Mouse (Mus musculus) hindbrain, embryonic 16.5 days (tissue): ENCODE results near the gene Htr6. TPM values are rescaled to one million over a fixed set of nuclear protein-coding genes. Genes with fewer than 3 reads are reported as not detected.

Source experiments
- ATAC-seq: fragments of 200-750 bp; cut with Nextera tagmentation; 2 replicates; pipeline ENCODE4 v1.8.0; 2017; ENCODE audit warnings: moderate TSS enrichment, moderate library complexity
- H3K27ac ChIP-seq: fragments of 300-500 bp; sonication (generic); 2 replicates; pipeline ENCODE4 v1.5.1; 2014; ENCODE audit warnings: low read depth, mild to moderate bottlenecking, control low read depth, low read length, moderate library complexity
- H3K27me3 ChIP-seq: fragments of 300-500 bp; sonication (generic); replicated peaks from 2 replicates; pipeline ENCODE4 v1.6.1; 2014; ENCODE audit warnings: low read length; ENCODE audit not compliant: control insufficient read depth, insufficient read depth
- H3K36me3 ChIP-seq: fragments of 300-500 bp; sonication (generic); 2 replicates; pipeline ENCODE4 v1.6.1; 2014; ENCODE audit warnings: mild to moderate bottlenecking, low read length, moderate library complexity, mixed read lengths; ENCODE audit not compliant: control insufficient read depth, insufficient read depth
- H3K4me1 ChIP-seq: fragments of 300-500 bp; sonication (generic); 2 replicates; pipeline ENCODE4 v1.6.1; 2014; ENCODE audit warnings: low read depth, low read length; ENCODE audit not compliant: control insufficient read depth, insufficient read depth
- H3K4me2 ChIP-seq: fragments of 300-500 bp; sonication (generic); 2 replicates; pipeline ENCODE4 v1.6.1; 2014; ENCODE audit warnings: mild to moderate bottlenecking, low read length, control low read depth, moderate library complexity
- H3K4me3 ChIP-seq: fragments of 300-500 bp; sonication (generic); 2 replicates; pipeline ENCODE4 v1.5.1; 2014; ENCODE audit warnings: mild to moderate bottlenecking, low read length, control low read depth, moderate library complexity
- H3K9ac ChIP-seq: fragments of 300-500 bp; sonication (generic); 2 replicates; pipeline ENCODE4 v1.6.1; 2014; ENCODE audit warnings: low read depth, mild to moderate bottlenecking, control low read depth, low read length, moderate library complexity
- H3K9me3 ChIP-seq: fragments of 300-500 bp; sonication (generic); 2 replicates; pipeline ENCODE4 v1.6.1; 2014; ENCODE audit warnings: mild to moderate bottlenecking, low read length, moderate library complexity; ENCODE audit not compliant: control insufficient read depth
- WGBS: fragments of 180-500 bp; shearing (Covaris S2); extraction: QIAGEN DNeasy Blood & Tissue Kit; methylation state at CpG from one replicate; pipeline ENCODE4 v1.1.7; 2014; 5-methylcytosine and 5-hydroxymethylcytosine counted together
- polyA plus RNA-seq: library from polyadenylated mRNA; unstranded; fragments of >200 nt; fragmentation: Nextera tagmentation; extraction: Ambion mirVana; gene quantifications from 2 replicates; pipeline ENCODE4 v1.2.1, GENCODE M21; 2015

Htr6 gene
- polyA plus RNA-seq, 1 experiment from 2014 or later = 0.66 TPM

DNA sequence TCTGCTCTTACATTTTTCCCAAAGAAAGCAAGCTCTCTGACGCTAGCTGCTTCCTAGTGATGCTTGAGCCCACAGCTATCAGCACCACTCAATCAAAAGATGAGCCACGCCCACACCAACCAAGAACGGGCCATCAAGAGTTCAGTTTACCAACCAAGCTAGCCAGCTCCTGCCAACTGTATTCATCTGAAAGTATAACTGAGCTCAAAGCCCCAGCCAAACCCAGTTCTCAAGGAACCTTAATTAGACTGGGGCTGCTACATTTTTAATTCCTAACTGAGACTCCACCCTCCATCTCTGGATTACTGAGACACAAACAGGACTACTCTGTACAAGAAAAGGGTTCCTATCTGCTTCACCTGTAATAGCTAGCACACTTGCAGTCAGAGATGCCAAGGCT lies 35.5 kb upstream of the Htr6 start:
- H3K4me1 ChIP-seq = no peaks in the 10 kb centered on the region; the same call in 1 of the 2 replicates
- no peak for ATAC-seq
- H3K27ac ChIP-seq = no peak overlapping the region
- no peak overlapping the region for H3K9ac ChIP-seq
- no peaks in the 10 kb centered on the region for H3K36me3 ChIP-seq
- no peak overlapping the region for H3K4me2 ChIP-seq
- 76% methylated on average over 3 of the region's 3 CpGs for WGBS
- H3K9me3 ChIP-seq = no peaks in the 10 kb centered on the region
- no peaks in the 10 kb centered on the region for H3K27me3 ChIP-seq
- H3K4me3 ChIP-seq = no peak overlapping the region

DNA sequence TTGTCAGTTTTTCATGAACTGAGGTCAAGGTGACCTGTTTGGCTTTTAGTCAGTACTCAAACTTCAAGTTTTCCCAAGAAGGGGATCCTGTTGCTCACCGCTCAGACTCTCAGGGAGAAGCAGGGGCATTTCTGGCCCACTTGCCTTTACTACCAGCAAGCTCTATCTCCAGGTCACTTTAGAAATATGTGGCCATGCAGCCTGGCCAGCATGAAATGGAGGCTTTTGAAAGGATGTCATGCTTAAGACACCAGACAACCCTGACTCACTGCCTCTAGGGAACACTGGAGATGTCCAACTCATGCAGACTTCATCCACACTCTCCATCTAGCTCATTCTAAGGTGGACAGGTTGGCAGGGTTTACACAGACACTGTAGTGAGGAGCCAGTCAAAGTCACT lies 30.1 kb upstream of the Htr6 start:
- WGBS = 95% methylated on average over 1 of the region's 1 CpGs
- H3K4me3 ChIP-seq = no peak overlapping the region

DNA sequence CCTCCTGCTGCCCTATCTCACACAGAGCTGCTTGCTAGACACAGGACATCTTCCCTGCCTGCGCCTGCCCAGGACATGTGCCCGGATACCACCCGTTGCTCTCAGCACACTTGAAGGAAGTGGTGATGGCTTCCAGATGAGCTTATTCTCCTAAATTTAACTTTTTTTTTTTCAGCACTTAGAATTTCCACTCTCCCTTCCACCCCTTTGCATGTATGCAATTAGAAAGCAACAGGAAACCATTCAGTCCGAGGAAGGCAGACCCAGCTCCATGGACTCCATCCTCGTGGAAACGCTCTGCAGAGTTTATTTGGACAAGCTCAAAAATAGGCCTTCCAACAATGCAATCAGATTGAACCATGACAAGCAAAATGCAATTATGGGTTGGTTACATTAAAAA lies 26.2 kb upstream of the Htr6 start:
- no peak for ATAC-seq
- no peaks in the 10 kb centered on the region for H3K4me1 ChIP-seq
- no peak overlapping the region for H3K4me2 ChIP-seq
- H3K27ac ChIP-seq = no peak overlapping the region
- WGBS = 77% methylated on average over 6 of the region's 6 CpGs
- no peaks in the 10 kb centered on the region for H3K27me3 ChIP-seq
- no peaks in the 10 kb centered on the region for H3K9me3 ChIP-seq
- H3K4me3 ChIP-seq = no peak overlapping the region
- peaks cover 13% of the 10 kb centered on the region for H3K36me3 ChIP-seq
- H3K9ac ChIP-seq = no peak overlapping the region

More for the DNA sequence above, 30.1 kb upstream of the Htr6 start:
- Histone ChIP-seq H3K36me3 (peaks cover 13% of the 10 kb centered on the region), H3K4me1 (no peaks in the 10 kb centered on the region), H3K9ac (no peak overlapping the region), H3K27me3 (no peaks in the 10 kb centered on the region), H3K27ac (no peak overlapping the region), H3K4me2 (no peak overlapping the region), H3K9me3 (no peaks in the 10 kb centered on the region)
- no peak for ATAC-seq

DNA sequence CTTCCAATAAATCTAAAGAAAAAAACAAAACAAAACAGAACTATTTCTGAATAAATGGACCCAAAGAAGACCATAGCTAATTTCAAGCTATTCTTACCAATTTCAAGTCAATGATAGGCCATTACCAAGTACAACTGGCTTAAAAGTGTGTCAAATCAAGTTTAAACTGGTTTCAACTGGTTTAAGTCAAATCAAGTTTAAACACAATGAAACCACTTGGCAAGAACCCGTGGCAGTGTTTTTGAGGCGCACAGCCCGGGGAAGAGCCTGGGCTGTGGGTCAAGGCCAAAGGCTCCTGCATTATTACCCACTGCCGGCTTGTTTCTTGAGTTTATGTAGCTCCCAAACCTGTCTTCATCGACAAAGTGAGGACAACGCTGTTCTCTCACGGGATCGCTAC lies 25.0 kb upstream of the Htr6 start:
- no peak overlapping the region for H3K27ac ChIP-seq
- no peak overlapping the region for H3K4me3 ChIP-seq
- H3K9ac ChIP-seq = no peak overlapping the region
- no peak for ATAC-seq
- no peaks in the 10 kb centered on the region for H3K27me3 ChIP-seq
- no peaks in the 10 kb centered on the region for H3K9me3 ChIP-seq
- H3K4me1 ChIP-seq = no peaks in the 10 kb centered on the region
- H3K36me3 ChIP-seq = peaks cover 13% of the 10 kb centered on the region
- no peak overlapping the region for H3K4me2 ChIP-seq
- WGBS = 79% methylated on average over 8 of the region's 8 CpGs

DNA sequence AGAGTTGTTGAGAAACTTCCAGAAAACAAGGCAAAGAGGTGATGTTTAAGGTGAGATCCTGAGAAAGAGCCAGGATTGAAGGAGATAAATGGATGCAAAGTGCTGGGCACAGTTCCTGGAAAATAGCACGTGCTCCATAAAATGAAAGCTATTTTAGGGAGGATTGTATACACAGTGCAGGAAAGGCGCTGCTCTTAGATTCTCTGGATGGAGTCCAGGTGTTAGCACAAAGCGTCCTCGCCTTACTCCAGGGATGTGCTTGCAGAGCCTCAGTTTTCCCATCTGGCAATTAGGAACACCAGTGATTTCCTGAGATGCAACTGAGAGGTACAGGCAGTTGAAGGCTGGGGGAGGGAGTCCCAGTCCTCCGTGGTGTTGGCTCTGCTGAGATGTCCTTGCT lies 20.8 kb upstream of the Htr6 start:
- Histone ChIP-seq H3K4me1 (peaks cover 17% of the 10 kb centered on the region), H3K36me3 (0 out of 2 replicates have a peak, but pooled peaks cover under 1% of the 10 kb centered on the region), H3K27me3 (peaks cover 19% of the 10 kb centered on the region), H3K27ac (no peak overlapping the region), H3K9me3 (no peaks in the 10 kb centered on the region), H3K4me2 (no peak overlapping the region), H3K4me3 (no peak overlapping the region), H3K9ac (no peak overlapping the region)
- WGBS = 70% methylated on average over 5 of the region's 5 CpGs
- no peak for ATAC-seq

DNA sequence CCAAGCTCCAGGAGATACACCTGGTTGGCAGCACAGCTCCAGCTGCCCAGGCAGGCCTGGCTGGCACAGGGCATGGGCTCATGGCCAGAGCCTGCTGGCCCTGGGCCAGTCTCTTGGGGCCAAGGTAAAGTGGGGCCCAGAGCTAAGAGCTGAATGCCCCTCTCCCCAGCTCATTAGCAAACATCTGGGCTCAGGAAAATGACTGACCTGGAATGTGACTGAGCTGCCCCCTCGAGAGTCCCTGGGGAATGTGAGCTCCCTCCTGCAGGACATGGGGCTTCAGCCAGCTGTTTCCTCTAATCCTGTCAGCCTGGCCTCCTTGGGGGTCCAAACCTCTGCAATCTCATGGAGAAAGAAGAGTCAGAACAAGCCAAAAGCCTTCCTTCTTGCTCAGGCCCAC lies 20.0 kb upstream of the Htr6 start:
- Histone ChIP-seq H3K4me3 (no peak overlapping the region), H3K9ac (no peak overlapping the region), H3K4me1 (peaks cover 17% of the 10 kb centered on the region), H3K36me3 (no peaks in the 10 kb centered on the region), H3K27ac (no peak overlapping the region), H3K4me2 (no peak overlapping the region), H3K27me3 (peaks cover 19% of the 10 kb centered on the region), H3K9me3 (no peaks in the 10 kb centered on the region)
- WGBS = 14% methylated on average over 1 of the region's 1 CpGs
- no peak for ATAC-seq

DNA sequence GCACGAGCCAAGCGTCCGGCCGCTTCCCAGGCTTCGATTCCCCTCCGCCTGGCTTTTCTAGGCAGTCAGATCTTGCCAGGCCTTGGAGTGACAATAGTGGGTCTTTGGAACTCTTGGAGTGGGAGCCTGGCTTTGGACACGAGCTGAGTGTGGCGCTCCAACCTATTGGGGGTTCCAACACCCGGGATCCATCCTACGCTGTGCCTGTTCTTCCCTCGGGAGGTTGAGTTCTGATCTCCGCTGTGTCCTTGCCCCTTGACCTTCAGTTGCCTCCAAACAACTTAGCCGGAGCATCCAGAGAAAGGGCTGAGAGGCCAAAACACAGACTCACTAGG lies 17.8 kb upstream of the Htr6 start:
- peaks cover 17% of the 10 kb centered on the region for H3K4me1 ChIP-seq
- no peak for ATAC-seq
- no peaks in the 10 kb centered on the region for H3K36me3 ChIP-seq
- WGBS = 24% methylated on average over 13 of the region's 13 CpGs
- no peak overlapping the region for H3K27ac ChIP-seq
- H3K4me3 ChIP-seq = peak overlapping the region; percentile 60
- H3K9ac ChIP-seq = peak overlapping the region; percentile 74
- no peaks in the 10 kb centered on the region for H3K9me3 ChIP-seq
- peaks cover 19% of the 10 kb centered on the region for H3K27me3 ChIP-seq
- H3K4me2 ChIP-seq = peak overlapping the region; percentile 96

DNA sequence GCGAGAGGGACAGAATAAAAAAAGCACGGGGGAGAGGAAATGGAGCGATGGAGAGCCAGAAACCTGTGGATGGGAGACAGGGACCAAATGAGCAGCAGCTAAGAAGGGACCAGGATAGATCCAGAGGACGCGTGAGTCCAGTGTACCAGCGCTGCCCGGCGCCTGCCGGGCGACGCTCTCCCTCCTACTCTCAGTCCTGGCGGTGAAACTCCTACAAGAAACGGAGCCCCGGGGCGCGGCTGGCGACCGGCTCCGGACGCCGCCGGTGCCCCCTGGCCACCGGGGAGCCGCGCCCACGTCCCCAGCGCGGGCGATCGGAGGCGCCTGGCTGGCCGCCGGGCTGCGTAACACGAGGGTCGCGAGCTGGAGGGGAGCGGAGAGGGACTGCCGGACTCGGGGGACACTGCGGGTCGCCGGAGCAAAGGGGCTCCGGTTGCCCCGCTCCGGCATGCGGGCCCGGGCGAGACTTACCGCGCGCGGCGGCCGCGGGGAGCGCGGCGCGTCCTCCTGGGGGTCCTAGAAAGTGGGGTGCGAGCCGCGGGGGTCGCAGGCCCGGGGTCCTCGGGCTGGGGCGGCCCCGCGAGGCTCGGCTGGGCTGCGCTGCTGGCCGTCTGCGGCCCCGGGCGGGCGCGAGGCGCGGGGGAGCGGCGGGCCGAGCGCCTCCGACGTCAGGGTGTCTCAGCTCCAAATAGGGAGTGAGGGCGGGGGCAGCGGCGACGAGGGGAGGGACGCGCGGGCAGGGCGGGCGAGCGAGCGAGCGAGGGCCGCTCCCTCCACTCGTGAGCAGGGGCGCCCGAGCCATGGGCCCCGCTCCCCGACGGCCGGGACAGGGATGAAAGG lies 17.2 kb upstream of the Htr6 start, which contains the start of gene Nbl1:
Gene Nbl1, minus strand, starts transcription at position 638 of the 840 bp plus-strand sequence.
- ATAC-seq = peak; percentile 48; the same call in 1 of the 2 replicates
- H3K27ac ChIP-seq = peak within 1 kb of the TSS; percentile 55
- under 1% methylated on average over 75 of the region's 105 CpGs for WGBS

DNA sequence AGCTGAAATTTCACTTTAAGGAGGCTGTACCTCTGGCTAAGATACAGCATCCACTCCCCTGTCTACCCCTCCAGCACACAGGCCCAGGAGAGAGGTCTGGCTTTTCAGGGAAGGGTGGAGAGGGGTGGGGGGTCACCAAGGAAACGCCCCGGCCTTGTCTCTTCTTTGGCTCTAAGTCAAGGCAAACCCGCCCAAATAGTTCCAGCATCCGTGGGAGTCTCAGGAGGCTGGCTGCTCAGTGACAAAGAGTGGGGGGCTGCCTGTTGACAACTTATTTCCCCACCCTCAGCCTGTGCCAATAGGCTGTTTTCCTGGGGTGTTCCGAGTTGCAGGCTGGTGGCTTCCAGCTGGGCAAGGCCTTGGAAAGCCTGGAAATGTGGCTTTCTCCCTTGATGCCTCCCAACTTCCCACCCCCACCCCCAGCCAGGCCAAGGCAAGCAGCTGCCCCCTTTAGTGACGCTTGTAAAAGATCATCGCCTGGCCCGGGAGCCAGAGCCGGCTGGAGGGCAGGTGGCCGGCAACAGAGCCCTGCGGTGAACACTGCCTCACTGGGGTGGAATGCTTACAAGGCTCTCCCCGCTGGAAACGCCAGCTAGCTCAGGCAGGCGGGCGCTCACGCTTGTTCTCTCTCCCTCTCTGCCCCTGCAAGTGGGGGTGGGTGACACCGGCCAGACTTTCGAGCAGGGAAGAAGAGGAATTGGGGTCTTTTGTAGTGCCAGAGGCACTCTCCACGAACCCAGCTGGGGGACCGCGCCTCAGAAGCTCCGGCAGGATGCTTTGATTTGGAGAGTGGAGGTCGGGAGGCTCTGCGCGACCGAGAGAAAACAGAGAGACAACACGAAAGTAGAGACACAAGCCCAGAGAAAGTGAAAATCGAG lies 16.3 kb upstream of the Htr6 start:
- WGBS = 2% methylated on average over 28 of the region's 28 CpGs

More for the DNA sequence above, 17.2 kb upstream of the Htr6 start, which contains the start of gene Nbl1:
- peaks cover 17% of the 10 kb centered on the region for H3K4me1 ChIP-seq
- H3K9ac ChIP-seq = peak within 1 kb of the TSS; percentile 74
- H3K4me2 ChIP-seq = peak within 1 kb of the TSS; percentile 96
- H3K27me3 ChIP-seq = peaks cover 19% of the 10 kb centered on the region
- no peaks in the 10 kb centered on the region for H3K36me3 ChIP-seq
- H3K9me3 ChIP-seq = no peaks in the 10 kb centered on the region
- H3K4me3 ChIP-seq = peak within 1 kb of the TSS; percentile 60

More for the DNA sequence above, 16.3 kb upstream of the Htr6 start:
- Histone ChIP-seq H3K9ac (peak overlapping the region; percentile 74), H3K36me3 (no peaks in the 10 kb centered on the region), H3K4me1 (peaks cover 17% of the 10 kb centered on the region), H3K4me2 (peak overlapping the region; percentile 96), H3K4me3 (peak overlapping the region; percentile 60), H3K27me3 (peaks cover 19% of the 10 kb centered on the region), H3K27ac (peak overlapping the region; percentile 55), H3K9me3 (no peaks in the 10 kb centered on the region)
- ATAC-seq = peak; percentile 61
